Mouse (Mus musculus): ENCODE results near the gene Susd1. TPM values are rescaled to one million over a fixed set of nuclear protein-coding genes. Genes with fewer than 3 reads are reported as not detected.
A peak's percentile ranks its signal among the peaks of the same experiment; 100 is the strongest.

The Susd1 gene
- polyA plus RNA-seq, 1 experiment from 2014 or later = 0.84 TPM

DNA sequence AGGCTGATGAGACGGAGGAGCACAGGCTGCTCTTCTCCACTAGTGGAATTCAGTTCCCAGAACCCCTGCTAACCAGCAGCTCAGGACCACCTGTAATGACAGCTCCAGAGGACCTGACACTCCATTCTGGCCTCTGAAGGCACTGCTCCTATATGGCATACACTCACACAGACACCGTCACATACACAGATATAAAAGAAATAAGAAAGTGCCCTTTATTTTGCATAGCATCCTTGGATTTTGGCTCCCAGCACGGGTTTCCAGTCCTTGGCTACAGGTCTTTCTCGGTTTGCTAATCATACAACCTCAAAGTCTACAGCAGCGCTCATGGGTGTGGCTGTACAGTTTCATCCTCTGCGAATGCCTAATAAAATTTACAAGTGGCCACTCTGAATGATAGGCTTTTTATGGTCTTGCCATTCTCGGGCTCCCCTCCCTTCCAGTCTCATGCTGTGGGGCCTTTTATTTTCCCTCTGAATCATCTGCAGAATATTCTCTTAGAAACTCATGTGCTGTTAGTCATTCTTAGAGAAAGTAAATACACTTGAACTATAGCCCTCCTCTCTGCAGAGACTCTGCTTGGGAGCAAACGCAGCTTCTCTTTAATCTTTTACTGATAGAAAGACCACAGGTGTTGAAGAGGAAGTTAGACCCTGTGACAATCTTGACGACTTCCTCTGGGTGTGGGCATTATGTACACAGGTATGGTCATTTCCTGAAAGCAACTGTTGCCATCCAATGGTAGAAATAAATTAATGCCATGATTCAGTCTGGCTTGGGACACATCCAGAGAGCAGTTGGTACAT is 119.1 kb downstream of the Susd1 start:
- H3K27me3 ChIP-seq (ENCODE audit: control insufficient read depth, insufficient read depth, low read length) = no peaks in the 10 kb centered on the region
- ATAC-seq (replicated peaks; ENCODE audit: insufficient number of reproducible peaks, low FRiP score, low TSS enrichment, low read depth) = no peak
- no peak overlapping the region for H3K27ac ChIP-seq (replicated peaks; ENCODE audit: low read depth, low read length)
- no peak for DNase-seq (ENCODE audit: low spot score)
- 82% methylated on average over 9 of the region's 9 CpGs for whole genome bisulfite sequencing
- H3K4me1 ChIP-seq (ENCODE audit: control insufficient read depth, insufficient read depth, low read length) = no peaks in the 10 kb centered on the region
- no peak overlapping the region for H3K4me2 ChIP-seq (ENCODE audit: low read depth, low read length)
- H3K9ac ChIP-seq (replicated peaks; ENCODE audit: low read length) = no peak overlapping the region
- H3K4me3 ChIP-seq (ENCODE audit: low read depth, low read length) = no peak overlapping the region
- no peaks in the 10 kb centered on the region for H3K36me3 ChIP-seq (replicated peaks; ENCODE audit: control insufficient read depth, insufficient read depth, low read depth, low read length)
- no peaks in the 10 kb centered on the region for H3K9me3 ChIP-seq (replicated peaks; ENCODE audit: control insufficient read depth, low read length)

DNA sequence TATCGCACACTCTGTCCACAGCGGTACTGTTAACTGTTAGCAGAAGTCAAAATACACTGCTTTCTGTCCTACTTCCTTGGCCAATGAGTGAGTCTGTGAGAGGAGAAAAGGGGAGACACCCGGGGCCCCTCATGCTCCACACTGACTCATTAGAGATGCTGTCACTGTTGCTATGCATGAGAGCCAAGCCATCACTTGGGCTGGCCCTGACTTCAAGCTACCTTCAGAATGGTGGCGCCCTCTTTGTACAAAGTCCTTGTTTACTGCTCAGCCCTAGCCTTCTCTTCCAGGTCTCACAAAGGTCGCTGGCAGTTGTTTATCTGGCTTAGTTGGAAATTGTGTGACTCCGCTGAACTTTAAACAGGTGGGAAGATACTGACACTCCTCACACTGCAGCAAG is 119.8 kb downstream of the Susd1 start:
- no peaks in the 10 kb centered on the region for H3K36me3 ChIP-seq (replicated peaks; ENCODE audit: control insufficient read depth, insufficient read depth, low read depth, low read length)
- H3K9ac ChIP-seq (replicated peaks; ENCODE audit: low read length) = no peak overlapping the region
- no peak overlapping the region for H3K4me3 ChIP-seq (ENCODE audit: low read depth, low read length)
- no peak for DNase-seq (ENCODE audit: low spot score)
- H3K9me3 ChIP-seq (replicated peaks; ENCODE audit: control insufficient read depth, low read length) = no peaks in the 10 kb centered on the region
- no peak for ATAC-seq (replicated peaks; ENCODE audit: insufficient number of reproducible peaks, low FRiP score, low TSS enrichment, low read depth)
- H3K27me3 ChIP-seq (ENCODE audit: control insufficient read depth, insufficient read depth, low read length) = no peaks in the 10 kb centered on the region
- H3K4me1 ChIP-seq (ENCODE audit: control insufficient read depth, insufficient read depth, low read length) = no peaks in the 10 kb centered on the region
- 88% methylated on average over 6 of the region's 6 CpGs for WGBS
- H3K27ac ChIP-seq (replicated peaks; ENCODE audit: low read depth, low read length) = no peak overlapping the region
- H3K4me2 ChIP-seq (ENCODE audit: low read depth, low read length) = no peak overlapping the region

DNA sequence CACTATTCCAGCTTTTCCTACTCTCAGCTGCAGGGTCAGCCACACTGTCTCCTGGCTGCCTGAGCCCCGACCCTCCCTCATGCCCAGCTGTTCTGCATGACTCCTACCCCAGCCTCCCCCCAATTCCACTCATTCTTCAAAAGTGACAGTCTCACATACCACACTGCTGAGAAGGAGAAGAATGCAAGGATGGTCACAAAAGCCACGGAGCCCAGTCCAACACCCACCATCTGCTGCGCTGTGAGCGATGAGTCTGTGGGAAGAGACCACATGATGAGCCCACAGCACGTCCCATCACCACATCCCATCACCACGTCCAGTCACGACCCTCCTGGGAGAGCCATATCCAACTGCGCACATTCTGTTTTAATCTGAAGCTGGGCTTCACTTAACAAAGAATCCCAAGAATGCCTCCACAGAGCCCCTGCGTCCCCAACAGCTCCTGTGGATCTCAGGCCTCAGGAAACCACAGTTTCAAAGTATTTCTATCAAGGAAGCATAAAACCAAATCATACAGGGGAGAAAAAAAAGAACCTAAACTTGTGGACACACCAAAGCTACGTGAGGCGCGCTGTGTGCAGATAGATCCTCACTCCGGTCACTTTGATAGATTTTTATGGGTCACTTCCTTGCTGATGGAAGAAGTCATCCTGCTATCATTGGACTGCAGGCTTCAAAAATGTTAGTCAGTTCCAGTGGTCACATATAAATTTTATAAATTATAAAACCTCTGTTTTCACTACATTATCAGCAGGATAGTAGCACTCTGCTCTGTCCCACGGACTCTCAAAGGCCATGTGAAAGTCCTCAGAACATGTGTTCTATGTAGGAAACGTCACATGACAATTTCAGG is 122.7 kb downstream of the Susd1 start:
- Histone ChIP-seq H3K27me3 (ENCODE audit: control insufficient read depth, insufficient read depth, low read length) (no peaks in the 10 kb centered on the region), H3K4me2 (ENCODE audit: low read depth, low read length) (no peak overlapping the region), H3K9ac (replicated peaks; ENCODE audit: low read length) (no peak overlapping the region), H3K4me3 (ENCODE audit: low read depth, low read length) (no peak overlapping the region), H3K9me3 (replicated peaks; ENCODE audit: control insufficient read depth, low read length) (no peaks in the 10 kb centered on the region), H3K36me3 (replicated peaks; ENCODE audit: control insufficient read depth, insufficient read depth, low read depth, low read length) (no peaks in the 10 kb centered on the region), H3K27ac (replicated peaks; ENCODE audit: low read depth, low read length) (0 out of 2 replicates have a peak overlapping the region, but pooled peaks have one; percentile 35), H3K4me1 (ENCODE audit: control insufficient read depth, insufficient read depth, low read length) (no peaks in the 10 kb centered on the region)
- peak; percentile 79 for ATAC-seq (replicated peaks; ENCODE audit: insufficient number of reproducible peaks, low FRiP score, low TSS enrichment, low read depth)
- 61% methylated on average over 15 of the region's 15 CpGs for WGBS
- peak; percentile 32 for DNase-seq (ENCODE audit: low spot score)

DNA sequence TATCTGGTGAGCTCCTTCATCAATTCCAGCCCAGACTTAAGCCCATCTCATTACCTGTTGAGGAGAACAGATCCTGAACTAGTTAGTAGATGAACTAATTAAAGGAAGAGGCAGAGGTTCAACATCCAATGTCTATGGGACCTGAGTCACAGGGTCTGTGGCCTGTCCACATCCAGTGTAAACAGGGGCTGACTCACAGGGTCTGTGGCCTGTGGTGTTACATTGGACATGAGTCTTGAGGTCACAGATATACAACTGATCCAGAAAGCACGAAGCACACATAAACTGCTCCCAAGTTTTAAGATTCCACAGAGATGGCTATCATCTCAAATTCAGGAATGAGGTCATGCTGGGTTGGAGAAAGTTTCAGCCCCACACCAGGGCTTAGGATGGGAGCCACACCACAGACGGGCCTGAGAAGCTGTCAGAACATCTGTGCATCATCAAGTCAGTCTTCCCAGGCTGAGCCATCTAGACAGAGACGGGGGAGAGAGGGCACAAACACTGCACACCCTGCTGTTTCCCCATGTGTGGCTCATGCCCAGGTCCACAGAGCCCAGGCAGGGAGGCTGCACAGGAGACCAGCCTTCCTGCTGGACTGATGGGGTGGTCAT is 123.4 kb downstream of the Susd1 start:
- Histone ChIP-seq H3K27ac (replicated peaks; ENCODE audit: low read depth, low read length) (0 out of 2 replicates have a peak overlapping the region, but pooled peaks have one; percentile 35), H3K9ac (replicated peaks; ENCODE audit: low read length) (no peak overlapping the region), H3K9me3 (replicated peaks; ENCODE audit: control insufficient read depth, low read length) (no peaks in the 10 kb centered on the region), H3K4me3 (ENCODE audit: low read depth, low read length) (no peak overlapping the region), H3K4me2 (ENCODE audit: low read depth, low read length) (no peak overlapping the region), H3K4me1 (ENCODE audit: control insufficient read depth, insufficient read depth, low read length) (no peaks in the 10 kb centered on the region), H3K36me3 (replicated peaks; ENCODE audit: control insufficient read depth, insufficient read depth, low read depth, low read length) (no peaks in the 10 kb centered on the region), H3K27me3 (ENCODE audit: control insufficient read depth, insufficient read depth, low read length) (no peaks in the 10 kb centered on the region)
- ATAC-seq (replicated peaks; ENCODE audit: insufficient number of reproducible peaks, low FRiP score, low TSS enrichment, low read depth) (0 out of 2 replicates have a peak, but pooled peaks have one; percentile 18), DNase-seq (ENCODE audit: low spot score) (no peak)
- WGBS = 52% methylated on average over 3 of the region's 3 CpGs

DNA sequence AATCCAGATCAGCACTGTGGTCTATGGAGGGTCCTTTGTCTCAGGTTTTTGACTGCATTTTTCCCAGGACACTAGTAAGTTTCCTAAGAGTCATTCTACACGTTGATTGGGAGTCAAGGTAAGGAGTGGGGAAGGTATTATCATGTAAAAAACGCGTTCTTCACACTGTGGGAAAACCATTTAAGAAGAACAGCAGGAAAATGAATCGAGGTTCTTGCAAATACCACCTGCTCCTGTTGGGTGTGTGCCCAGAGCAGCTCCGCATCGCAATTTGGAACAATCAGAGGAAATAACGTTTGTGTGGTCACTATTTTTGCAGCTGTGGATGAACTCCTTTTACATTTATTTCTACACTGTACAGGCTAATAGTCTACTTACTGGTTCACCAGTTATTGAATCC is 125.5 kb downstream of the Susd1 start:
- ATAC-seq (replicated peaks; ENCODE audit: insufficient number of reproducible peaks, low FRiP score, low TSS enrichment, low read depth) = no peak
- Histone ChIP-seq H3K9me3 (replicated peaks; ENCODE audit: control insufficient read depth, low read length) (no peaks in the 10 kb centered on the region), H3K4me3 (ENCODE audit: low read depth, low read length) (no peak overlapping the region), H3K4me2 (ENCODE audit: low read depth, low read length) (no peak overlapping the region), H3K9ac (replicated peaks; ENCODE audit: low read length) (no peak overlapping the region), H3K4me1 (ENCODE audit: control insufficient read depth, insufficient read depth, low read length) (no peaks in the 10 kb centered on the region), H3K36me3 (replicated peaks; ENCODE audit: control insufficient read depth, insufficient read depth, low read depth, low read length) (no peaks in the 10 kb centered on the region), H3K27ac (replicated peaks; ENCODE audit: low read depth, low read length) (no peak overlapping the region), H3K27me3 (ENCODE audit: control insufficient read depth, insufficient read depth, low read length) (no peaks in the 10 kb centered on the region)
- DNase-seq (ENCODE audit: low spot score) = no peak
- WGBS = 75% methylated on average over 7 of the region's 7 CpGs

DNA sequence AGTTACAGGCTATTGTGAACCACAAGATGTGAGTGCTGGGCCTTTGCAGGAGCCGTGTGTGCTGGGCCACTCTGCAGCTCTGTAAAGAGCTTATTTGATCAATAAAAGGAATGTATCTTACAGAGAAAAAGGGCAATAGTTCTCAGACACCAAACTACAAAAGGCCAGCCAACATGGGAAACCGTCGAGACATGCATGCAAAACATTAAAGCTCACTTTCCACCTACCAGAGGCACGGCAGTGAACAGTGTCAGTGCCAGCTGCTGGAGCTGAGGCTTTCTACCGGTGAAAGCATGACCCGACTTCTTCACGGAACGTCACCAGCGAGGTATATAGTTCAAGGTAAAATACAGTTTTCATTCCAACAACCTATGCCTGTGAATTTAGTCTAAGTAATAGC is 127.8 kb downstream of the Susd1 start:
- 83% methylated on average over 9 of the region's 9 CpGs for WGBS
- no peak overlapping the region for H3K4me3 ChIP-seq (ENCODE audit: low read depth, low read length)
- no peaks in the 10 kb centered on the region for H3K36me3 ChIP-seq (replicated peaks; ENCODE audit: control insufficient read depth, insufficient read depth, low read depth, low read length)
- no peak for ATAC-seq (replicated peaks; ENCODE audit: insufficient number of reproducible peaks, low FRiP score, low TSS enrichment, low read depth)
- no peak overlapping the region for H3K9ac ChIP-seq (replicated peaks; ENCODE audit: low read length)
- no peak overlapping the region for H3K4me2 ChIP-seq (ENCODE audit: low read depth, low read length)
- no peaks in the 10 kb centered on the region for H3K27me3 ChIP-seq (ENCODE audit: control insufficient read depth, insufficient read depth, low read length)
- no peak for DNase-seq (ENCODE audit: low spot score)
- no peaks in the 10 kb centered on the region for H3K4me1 ChIP-seq (ENCODE audit: control insufficient read depth, insufficient read depth, low read length)
- no peak overlapping the region for H3K27ac ChIP-seq (replicated peaks; ENCODE audit: low read depth, low read length)
- no peaks in the 10 kb centered on the region for H3K9me3 ChIP-seq (replicated peaks; ENCODE audit: control insufficient read depth, low read length)

DNA sequence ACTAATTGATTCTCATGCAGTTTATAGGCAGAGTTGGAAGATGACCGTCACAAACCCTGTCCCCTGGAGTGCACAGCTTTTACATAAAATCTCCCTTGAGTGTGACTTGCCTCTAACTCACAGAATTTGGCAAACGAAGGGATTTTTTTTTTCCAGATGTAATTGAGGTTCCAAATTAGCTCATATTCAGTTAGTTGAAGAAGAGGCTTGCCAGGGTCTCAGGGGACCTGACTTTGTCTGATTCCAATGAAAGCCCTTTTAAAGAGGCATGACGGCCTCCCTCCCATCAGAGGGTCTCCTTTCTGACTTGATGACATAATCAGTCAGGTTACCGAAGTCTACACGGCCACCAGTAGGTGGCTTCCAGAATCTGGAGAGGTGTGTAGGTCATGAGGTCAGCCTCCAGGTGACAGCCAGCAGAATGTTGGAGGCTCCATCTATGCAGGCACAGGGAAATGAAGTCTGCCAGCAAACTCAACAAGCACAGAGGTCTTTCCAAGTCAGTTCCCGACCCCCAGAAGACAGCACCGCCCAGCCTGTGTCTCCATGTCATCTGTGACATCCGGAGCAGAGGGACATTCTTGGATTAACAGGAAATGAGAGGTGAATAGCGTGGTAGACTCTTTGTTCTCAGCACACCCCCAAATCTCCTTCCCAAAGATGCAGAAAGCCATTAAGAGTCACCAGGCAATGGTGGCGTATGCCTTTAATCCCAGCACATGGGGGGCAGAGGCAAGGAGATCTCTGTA is 130.4 kb downstream of the Susd1 start:
- Histone ChIP-seq H3K4me1 (ENCODE audit: control insufficient read depth, insufficient read depth, low read length) (no peaks in the 10 kb centered on the region), H3K36me3 (replicated peaks; ENCODE audit: control insufficient read depth, insufficient read depth, low read depth, low read length) (no peaks in the 10 kb centered on the region), H3K4me2 (ENCODE audit: low read depth, low read length) (no peak overlapping the region), H3K27ac (replicated peaks; ENCODE audit: low read depth, low read length) (no peak overlapping the region), H3K9me3 (replicated peaks; ENCODE audit: control insufficient read depth, low read length) (no peaks in the 10 kb centered on the region), H3K4me3 (ENCODE audit: low read depth, low read length) (no peak overlapping the region), H3K27me3 (ENCODE audit: control insufficient read depth, insufficient read depth, low read length) (no peaks in the 10 kb centered on the region), H3K9ac (replicated peaks; ENCODE audit: low read length) (no peak overlapping the region)
- 83% methylated on average over 10 of the region's 10 CpGs for WGBS
- DNase-seq (ENCODE audit: low spot score) = no peak
- no peak for ATAC-seq (replicated peaks; ENCODE audit: insufficient number of reproducible peaks, low FRiP score, low TSS enrichment, low read depth)

All from embryonic facial prominence, embryonic 11.5 days (tissue).